Mouse (Mus musculus): ENCODE data around the gene L3mbtl1.

L3mbtl1 gene

DNA sequence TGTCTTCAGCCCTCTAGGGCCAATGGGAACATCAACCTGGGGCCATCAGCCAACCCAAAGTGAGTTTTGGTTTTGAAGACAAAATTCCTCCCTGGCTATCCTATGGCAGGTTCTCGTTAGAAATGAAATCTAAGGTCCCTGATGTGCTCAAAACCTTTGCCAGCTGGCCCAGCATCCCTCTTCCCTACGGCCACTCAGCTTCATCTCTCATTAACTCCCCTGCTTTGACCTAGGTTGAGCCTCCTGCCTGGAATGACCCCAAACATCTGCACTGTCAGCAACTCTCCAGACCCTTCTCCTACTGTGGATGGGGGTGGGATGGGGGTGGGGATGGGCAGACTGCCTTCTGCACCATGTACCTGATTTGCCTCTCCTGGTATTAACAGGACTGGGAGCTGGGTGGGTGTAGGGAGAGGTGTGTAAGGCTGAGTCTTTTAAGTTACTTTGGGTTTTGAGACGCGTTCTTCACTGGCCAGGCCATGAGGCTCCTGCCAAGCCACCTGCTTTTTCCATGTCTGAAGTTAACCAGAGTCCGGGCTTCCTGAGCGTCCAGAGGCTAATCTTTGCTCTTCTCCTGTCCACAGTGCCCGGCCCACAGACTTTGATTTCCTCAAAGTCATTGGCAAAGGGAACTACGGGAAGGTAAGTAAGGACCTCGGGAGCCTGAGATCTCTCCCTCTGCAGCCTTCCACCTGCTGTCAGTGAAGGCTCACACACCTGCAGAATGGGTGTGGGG lies 50.8 kb downstream of the L3mbtl1 start:
- no peak for DNase-seq (ENCODE audit: low read depth, low spot score)

DNA sequence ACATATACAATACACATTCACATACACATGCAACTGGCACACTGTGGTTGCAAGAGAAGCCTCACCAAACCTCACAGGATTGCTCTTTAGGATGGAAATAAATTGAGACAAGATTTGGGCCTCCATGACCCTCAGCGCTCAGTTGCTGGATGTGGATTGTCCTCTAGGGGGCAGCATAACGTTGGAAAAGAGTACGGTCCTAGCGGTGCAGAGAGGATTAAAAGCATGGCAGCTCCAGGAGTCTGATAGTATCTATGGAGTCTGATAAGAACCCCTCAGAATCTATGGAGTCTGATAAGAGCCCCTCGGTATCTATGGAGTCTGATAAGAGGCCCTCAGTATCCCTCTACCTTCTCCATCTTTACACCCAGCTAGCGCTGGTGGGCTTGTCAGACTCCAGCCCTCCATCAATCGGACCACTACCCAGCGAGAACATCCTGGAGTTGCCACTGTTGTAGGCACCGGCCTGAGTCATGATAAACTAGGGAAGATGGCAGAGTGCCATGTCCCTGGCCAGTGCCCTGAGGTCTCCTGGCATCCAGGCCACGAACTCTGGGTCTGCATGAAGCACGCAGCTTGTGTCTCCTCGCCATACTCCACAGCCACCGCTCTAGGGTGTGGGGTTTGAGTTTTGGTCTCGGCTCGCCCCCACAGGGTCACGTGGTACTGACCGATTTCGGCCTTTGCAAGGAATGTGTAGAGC lies 55.4 kb downstream of the L3mbtl1 start:
- DNase-seq (ENCODE audit: low read depth, low spot score) = peak; percentile 58

DNA sequence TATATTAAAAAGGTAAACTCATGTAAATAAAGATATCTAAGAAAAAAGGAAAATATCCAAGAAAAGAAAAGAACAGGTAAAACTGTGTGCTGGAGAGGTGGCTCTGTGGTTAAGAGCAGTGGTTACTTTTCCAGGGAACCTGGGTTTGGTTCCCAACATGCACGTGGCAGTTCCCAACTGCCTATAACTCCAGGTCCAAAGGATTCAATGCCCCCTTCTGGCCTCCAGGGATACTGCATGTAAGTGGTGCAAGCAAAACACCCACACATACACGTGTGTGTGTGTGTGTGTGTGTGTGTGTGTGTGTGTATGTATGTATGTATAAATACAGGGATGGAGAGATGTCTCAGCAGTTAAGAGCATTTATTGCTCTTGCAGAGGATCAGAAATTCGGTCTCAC lies 56.5 kb downstream of the L3mbtl1 start:
- DNase-seq (ENCODE audit: low read depth, low spot score) = peak; percentile 43

DNA sequence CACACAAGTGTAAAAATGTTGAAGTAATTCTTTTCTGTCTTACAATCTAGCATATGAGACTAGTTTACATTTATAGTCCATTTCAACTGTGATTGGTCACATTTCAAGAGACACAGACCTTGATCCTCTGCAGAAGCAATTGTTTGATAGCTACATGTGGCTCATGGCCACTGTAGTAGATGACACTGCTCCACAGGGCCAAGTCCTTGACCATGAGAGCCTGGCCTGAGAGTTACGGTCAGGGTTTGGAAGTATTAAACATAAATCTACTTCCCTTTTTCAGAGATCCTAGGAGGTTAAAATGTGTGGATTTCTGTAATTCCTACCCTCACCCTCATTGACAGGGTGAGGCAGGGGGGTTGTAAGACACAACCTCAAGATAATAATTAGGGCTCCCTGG lies 57.8 kb downstream of the L3mbtl1 start:
- no peak for DNase-seq (ENCODE audit: low read depth, low spot score)

DNA sequence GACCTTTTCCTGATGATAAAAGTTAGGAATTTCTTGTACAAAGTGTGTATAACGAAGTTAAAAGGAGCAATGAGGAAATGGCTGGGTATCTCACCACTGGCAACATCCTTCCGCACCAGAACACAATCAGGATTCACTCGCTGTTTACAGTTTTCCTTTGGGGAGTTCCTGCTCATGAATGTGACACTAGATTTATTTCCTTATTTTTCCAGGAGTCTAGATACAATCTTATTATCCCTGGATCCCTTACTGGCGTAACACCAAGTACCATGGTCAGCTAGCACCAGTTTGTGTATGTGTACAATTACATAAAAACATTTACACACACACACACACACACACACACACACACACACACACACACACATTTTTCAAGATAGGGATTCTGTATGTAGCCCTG lies 64.0 kb downstream of the L3mbtl1 start:
- DNase-seq (ENCODE audit: low read depth, low spot score) = no peak

DNA sequence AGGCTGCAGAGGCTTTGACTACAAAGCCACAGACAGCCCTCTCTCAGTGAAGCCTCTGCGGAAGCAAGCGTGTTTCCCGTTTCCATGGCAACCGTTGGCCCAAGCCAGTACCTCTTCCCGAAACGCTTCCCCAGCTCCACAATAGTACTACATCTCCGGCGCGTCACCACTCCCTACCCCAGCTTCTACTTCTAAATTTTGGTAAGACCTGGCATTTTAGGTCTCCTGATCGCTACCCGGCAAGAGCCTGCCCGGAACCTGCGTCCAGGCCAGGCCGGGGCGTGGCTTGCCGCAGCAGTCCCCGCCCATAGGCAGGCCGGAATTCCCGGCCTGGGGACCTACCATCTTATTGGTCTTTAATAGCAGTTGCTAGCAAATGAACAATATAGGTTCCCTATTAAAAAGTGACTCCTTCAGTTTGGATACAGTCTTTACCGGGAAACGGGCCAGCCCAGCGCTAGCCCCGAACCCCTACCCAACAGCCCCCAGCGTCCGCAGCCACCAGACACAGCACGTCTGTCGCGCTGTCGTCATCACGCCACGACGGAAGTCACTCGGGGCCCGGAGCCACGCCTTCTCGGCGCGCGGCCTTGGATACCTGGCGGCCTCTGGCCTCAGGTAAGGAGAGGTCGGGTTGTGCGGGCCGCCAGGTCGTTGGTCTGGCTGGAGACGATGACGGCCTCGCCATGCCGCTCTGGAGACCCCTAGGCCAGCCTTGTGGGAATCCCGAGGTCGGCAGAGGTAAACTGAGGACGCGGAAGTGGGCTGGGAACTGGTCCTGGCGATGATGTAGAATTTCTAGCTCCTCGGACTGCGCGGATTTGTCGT lies 73.9 kb downstream of the L3mbtl1 start, which contains the start of gene Ift52:
TSS of gene Ift52 (plus strand) at position 439 of the 828 bp plus-strand sequence.
- peak; percentile 81 for DNase-seq (ENCODE audit: low read depth, low spot score)
